10 mouse cellular contexts compared by ENCODE assay signal in genomic region chr2:25403994-25404393, GRCm38 (mm10). TPM values are rescaled to one million over a fixed set of nuclear protein-coding genes. Genes with fewer than 3 reads are reported as not detected.
DNase-seq lines count a peak whose midpoint lies in the region; ATAC-seq and TF ChIP-seq lines count a peak whose summit lies in the region.
"Had no signal": no experiment of that assay in that cellular context is flagged by ENCODE, and none has a peak within 500 bp of the region (broad histone marks: within the 10 kb centered on the region; RNA-seq: fewer than 3 reads in every experiment).

No protein-coding gene starts in this region.

- ATAC-seq in kidney, embryonic 16.5 days (ENCODE audit: low FRiP score, low TSS enrichment), result no peak
- no peak for ATAC-seq in hindbrain, postnatal 0 days
- ATAC-seq in stomach, embryonic 14.5 days (ENCODE audit: insufficient number of reproducible peaks, insufficient read depth, low FRiP score, low read depth), result no peak

- WGBS in kidney, embryonic 16.5 days, result 77% methylated on average over 4 of the region's 4 CpGs
- 87% methylated on average over 4 of the region's 4 CpGs for WGBS in forebrain, embryonic 10.5 days
- 76% methylated on average over 4 of the region's 4 CpGs for WGBS in hindbrain, postnatal 0 days
- 80% methylated on average over 4 of the region's 4 CpGs for WGBS in stomach, embryonic 14.5 days

- no peaks in the 10 kb centered on the region for H3K9me3 ChIP-seq in kidney, embryonic 16.5 days (ENCODE audit: low read length)
- no peaks in the 10 kb centered on the region for H3K9me3 ChIP-seq in forebrain, embryonic 10.5 days
- H3K9me3 ChIP-seq in hindbrain, postnatal 0 days (ENCODE audit: low read length), result no peaks in the 10 kb centered on the region
- H3K9me3 ChIP-seq in stomach, embryonic 14.5 days (ENCODE audit: control insufficient read depth, low read depth, low read length), result no peaks in the 10 kb centered on the region

- no peak for TF ChIP-seq CTCF in hindbrain, postnatal 0 days (IDR thresholded peaks at IDR 0.05; ENCODE audit: low read depth)

- H3K4me2 ChIP-seq in kidney, embryonic 16.5 days (replicated peaks; ENCODE audit: low read depth, low read length), result peak overlapping the region; percentile 90
- peak overlapping the region; percentile 62 for H3K4me2 ChIP-seq in hindbrain, postnatal 0 days (ENCODE audit: low read depth, low read length)
- peak overlapping the region; percentile 72; the same call in 1 of the 2 replicates for H3K4me2 ChIP-seq in stomach, embryonic 14.5 days (replicated peaks; ENCODE audit: low read depth, low read length)

- no peaks in the 10 kb centered on the region for H3K36me3 ChIP-seq in kidney, embryonic 16.5 days (ENCODE audit: insufficient read depth, low read length)
- peaks cover 17% of the 10 kb centered on the region for H3K36me3 ChIP-seq in forebrain, embryonic 10.5 days (replicated peaks)
- peaks cover 25% of the 10 kb centered on the region for H3K36me3 ChIP-seq in hindbrain, postnatal 0 days (ENCODE audit: insufficient read depth, low read length)
- no peaks in the 10 kb centered on the region for H3K36me3 ChIP-seq in stomach, embryonic 14.5 days (ENCODE audit: control insufficient read depth, insufficient read depth, low read length)

- H3K27ac ChIP-seq in kidney, embryonic 16.5 days (ENCODE audit: low read length), result no peak overlapping the region
- no peak overlapping the region for H3K27ac ChIP-seq in forebrain, embryonic 10.5 days
- H3K27ac ChIP-seq in hindbrain, postnatal 0 days, result peak overlapping the region; percentile 91
- no peak overlapping the region for H3K27ac ChIP-seq in stomach, embryonic 14.5 days (ENCODE audit: low read length)

- no peak overlapping the region for H3K9ac ChIP-seq in kidney, embryonic 16.5 days (replicated peaks; ENCODE audit: low read length)
- H3K9ac ChIP-seq in hindbrain, postnatal 0 days (replicated peaks; ENCODE audit: low read length), result peak overlapping the region; percentile 99
- no peak overlapping the region for H3K9ac ChIP-seq in stomach, embryonic 14.5 days (replicated peaks; ENCODE audit: low read depth, low read length)

- H3K4me3 ChIP-seq in kidney, embryonic 16.5 days (ENCODE audit: low read length), result peak overlapping the region; percentile 81; the same call in 1 of the 2 replicates
- peak overlapping the region; percentile 88 for H3K4me3 ChIP-seq in forebrain, embryonic 10.5 days
- peak overlapping the region; percentile 96 for H3K4me3 ChIP-seq in hindbrain, postnatal 0 days (ENCODE audit: low read length)
- H3K4me3 ChIP-seq in stomach, embryonic 14.5 days (ENCODE audit: low read depth, low read length), result no peak overlapping the region

- peaks cover 35% of the 10 kb centered on the region for H3K27me3 ChIP-seq in kidney, embryonic 16.5 days (ENCODE audit: insufficient read depth, low read length)
- peaks cover 58% of the 10 kb centered on the region for H3K27me3 ChIP-seq in forebrain, embryonic 10.5 days (ENCODE audit: poor library complexity, severe bottlenecking)
- peaks cover 11% of the 10 kb centered on the region; the same call in 1 of the 2 replicates for H3K27me3 ChIP-seq in hindbrain, postnatal 0 days (ENCODE audit: insufficient read depth, low read length)
- H3K27me3 ChIP-seq in stomach, embryonic 14.5 days (ENCODE audit: control insufficient read depth, insufficient read depth, low read length), result peaks cover 14% of the 10 kb centered on the region

- DNase-seq in kidney, adult 18-20 months, result no peak
- DNase-seq in forebrain, embryonic 10.5 days (ENCODE audit: extremely low spot score, low spot score), result no peak
- DNase-seq in hindbrain, postnatal 0 days (ENCODE audit: low spot score), result no peak
- no peak for DNase-seq in adrenal gland, adult (ENCODE audit: inconsistent age in 2 of 2, low spot score in 1 of 2)
- DNase-seq in thymus, postnatal 10 days (ENCODE audit: low spot score in 2 of 2), result no peak
- DNase-seq: retina, postnatal 1 day had no signal

- peaks cover 13% of the 10 kb centered on the region for H3K4me1 ChIP-seq in kidney, embryonic 16.5 days (ENCODE audit: insufficient read depth, low read length)
- peaks cover 32% of the 10 kb centered on the region for H3K4me1 ChIP-seq in forebrain, embryonic 10.5 days
- H3K4me1 ChIP-seq in hindbrain, postnatal 0 days (ENCODE audit: insufficient read depth, low read length), result peaks cover 23% of the 10 kb centered on the region; the same call in 1 of the 2 replicates
- H3K4me1 ChIP-seq in stomach, embryonic 14.5 days (ENCODE audit: control insufficient read depth, insufficient read depth, low read length), result peaks cover 7% of the 10 kb centered on the region

RNA-seq across cellular contexts. Expression of gene Npdc1, which starts 4.8 kb away (rescaled TPM):
- 52.4 and 58.3 TPM in 2 replicates for polyA plus RNA-seq in kidney, embryonic 16.5 days (2015; fragmentation: Nextera tagmentation; extraction: Ambion mirVana)
- polyA plus RNA-seq in forebrain, embryonic 10.5 days (2016; fragmentation: Nextera tagmentation; extraction: Ambion mirVana), result 53.4 and 62.2 TPM in 2 replicates
- 249 and 289 TPM in 2 replicates for total RNA-seq in hindbrain, postnatal 0 days (2014; rRNA removed)
- 416 and 422 TPM in 2 replicates for polyA plus RNA-seq in hindbrain, postnatal 0 days (2015; fragmentation: Nextera tagmentation; extraction: Ambion mirVana)
- 48.3 and 53.7 TPM in 2 replicates for polyA plus RNA-seq in stomach, embryonic 14.5 days (2014; fragmentation: Nextera tagmentation; extraction: Ambion mirVana)
- total RNA-seq: MEL had no signal

RNA-seq across cellular contexts. Expression of gene Entpd2, which starts 8.3 kb away (rescaled TPM):
- polyA plus RNA-seq in kidney, embryonic 16.5 days (2015; fragmentation: Nextera tagmentation; extraction: Ambion mirVana), result 5.5 and 6.4 TPM in 2 replicates
- 0.11 TPM in 1 of 2 replicates, not detected in the other for polyA plus RNA-seq in forebrain, embryonic 10.5 days (2016; fragmentation: Nextera tagmentation; extraction: Ambion mirVana)
- 8.4 and 12.9 TPM in 2 replicates for total RNA-seq in hindbrain, postnatal 0 days (2014; rRNA removed)
- polyA plus RNA-seq in hindbrain, postnatal 0 days (2015; fragmentation: Nextera tagmentation; extraction: Ambion mirVana), result 10.8 and 12.3 TPM in 2 replicates
- 8.0 and 9.0 TPM in 2 replicates for polyA plus RNA-seq in stomach, embryonic 14.5 days (2014; fragmentation: Nextera tagmentation; extraction: Ambion mirVana)
- total RNA-seq: MEL had no signal

RNA-seq across cellular contexts. Expression of gene Fut7, which starts 19.1 kb away (rescaled TPM):
- not detected in 2 replicates for polyA plus RNA-seq in kidney, embryonic 16.5 days (2015; fragmentation: Nextera tagmentation; extraction: Ambion mirVana)
- not detected in 2 replicates for polyA plus RNA-seq in forebrain, embryonic 10.5 days (2016; fragmentation: Nextera tagmentation; extraction: Ambion mirVana)
- total RNA-seq in hindbrain, postnatal 0 days (2014; rRNA removed), result 1.0 TPM in 1 of 2 replicates, not detected in the other
- 0.18 and 0.20 TPM in 2 replicates for polyA plus RNA-seq in hindbrain, postnatal 0 days (2015; fragmentation: Nextera tagmentation; extraction: Ambion mirVana)
- 0.12 TPM in 1 of 2 replicates, not detected in the other for polyA plus RNA-seq in stomach, embryonic 14.5 days (2014; fragmentation: Nextera tagmentation; extraction: Ambion mirVana)
- polyA plus RNA-seq: embryonic facial prominence, embryonic 11.5 days had no signal

RNA-seq across cellular contexts. Expression of gene Abca2, which starts 24.5 kb away (rescaled TPM):
- polyA plus RNA-seq in kidney, embryonic 16.5 days (2015; fragmentation: Nextera tagmentation; extraction: Ambion mirVana), result 12.7 and 14.3 TPM in 2 replicates
- 8.8 and 9.0 TPM in 2 replicates for polyA plus RNA-seq in forebrain, embryonic 10.5 days (2016; fragmentation: Nextera tagmentation; extraction: Ambion mirVana)
- 84.6 and 94.9 TPM in 2 replicates for total RNA-seq in hindbrain, postnatal 0 days (2014; rRNA removed)
- 10.7 and 12.5 TPM in 2 replicates for polyA plus RNA-seq in hindbrain, postnatal 0 days (2015; fragmentation: Nextera tagmentation; extraction: Ambion mirVana)
- 5.4 and 6.4 TPM in 2 replicates for polyA plus RNA-seq in stomach, embryonic 14.5 days (2014; fragmentation: Nextera tagmentation; extraction: Ambion mirVana)

RNA-seq across cellular contexts. Expression of gene Sapcd2, which starts 31.9 kb away (rescaled TPM):
- polyA plus RNA-seq in kidney, embryonic 16.5 days (2015; fragmentation: Nextera tagmentation; extraction: Ambion mirVana), result 39.3 and 41.2 TPM in 2 replicates
- polyA plus RNA-seq in forebrain, embryonic 10.5 days (2016; fragmentation: Nextera tagmentation; extraction: Ambion mirVana), result 93.7 and 96.1 TPM in 2 replicates
- 38.1 and 40.2 TPM in 2 replicates for total RNA-seq in hindbrain, postnatal 0 days (2014; rRNA removed)
- polyA plus RNA-seq in hindbrain, postnatal 0 days (2015; fragmentation: Nextera tagmentation; extraction: Ambion mirVana), result 20.2 and 22.0 TPM in 2 replicates
- polyA plus RNA-seq in stomach, embryonic 14.5 days (2014; fragmentation: Nextera tagmentation; extraction: Ambion mirVana), result 31.3 and 36.4 TPM in 2 replicates
